Mouse (Mus musculus) E14TG2a.4 (cell line): ENCODE measurements at regions not wholly inside any gene's neighbourhood (a gene's known extent, or its start where the extent isn't known, plus 50 kb on each side); places are given as distances from the start of the nearest gene placed in this dataset.

Experiments
- H3K27me3 ChIP-seq: 2 replicates; pipeline ENCODE4 v1.6.1; 2014; ENCODE audit warnings: low read length, control low read depth; ENCODE audit not compliant: insufficient read depth
- H3K36me3 ChIP-seq: 2 replicates; pipeline ENCODE4 v1.6.1; 2014; ENCODE audit warnings: low read length, control low read depth; ENCODE audit not compliant: insufficient read depth
- H3K4me1 ChIP-seq: replicated peaks from 2 replicates; pipeline ENCODE4 v1.6.1; 2014; ENCODE audit warnings: low read depth, low read length, control low read depth
- H3K4me3 ChIP-seq: replicated peaks from 2 replicates; pipeline ENCODE4 v1.5.1; 2014; ENCODE audit warnings: mild to moderate bottlenecking, low read length
- H3K9me3 ChIP-seq: 2 replicates; pipeline ENCODE4 v1.6.1; 2014; ENCODE audit warnings: low read length, control low read depth
- CTCF ChIP-seq: conservative IDR thresholded peaks from 2 replicates; pipeline ENCODE4 v1.5.1; 2014; ENCODE audit warnings: low read length
- NANOG ChIP-seq: IDR thresholded peaks from 2 replicates; pipeline ENCODE4 v1.6.1; 2014; ENCODE audit warnings: borderline replicate concordance, low read length, mixed read lengths
- POU5F1 ChIP-seq: IDR thresholded peaks from 2 replicates; pipeline ENCODE4 v1.6.1; 2014; ENCODE audit warnings: low read length, borderline replicate concordance

- no peaks in the 10 kb centered on the region for H3K27me3 ChIP-seq
- H3K4me3 ChIP-seq, result no peak overlapping the region
- no peaks in the 10 kb centered on the region for H3K36me3 ChIP-seq
- no peak for TF ChIP-seq NANOG
- TF ChIP-seq CTCF, result no peak
- TF ChIP-seq POU5F1, result no peak
- no peaks in the 10 kb centered on the region for H3K4me1 ChIP-seq
- H3K9me3 ChIP-seq, result no peaks in the 10 kb centered on the region
Measured at GRCm38 (mm10) chr13:29044655-29045054, 91.1 kb upstream of the Sox4 start.

- no peaks in the 10 kb centered on the region for H3K36me3 ChIP-seq
- no peaks in the 10 kb centered on the region for H3K9me3 ChIP-seq
- TF ChIP-seq POU5F1, result no peak
- no peak for TF ChIP-seq CTCF
- H3K4me1 ChIP-seq, result no peaks in the 10 kb centered on the region
- no peaks in the 10 kb centered on the region for H3K27me3 ChIP-seq
- no peak overlapping the region for H3K4me3 ChIP-seq
Measured at GRCm38 (mm10) chr13:29040331-29040730, 86.8 kb upstream of the Sox4 start.

GRCm38 (mm10) chr13:29034904-29035303, 81.4 kb upstream of the Sox4 start:
- H3K4me1 ChIP-seq, result no peaks in the 10 kb centered on the region; the same call in none of the 2 replicates
- H3K4me3 ChIP-seq, result no peak overlapping the region
- TF ChIP-seq NANOG, result no peak
- TF ChIP-seq POU5F1, result no peak
- no peak for TF ChIP-seq CTCF
- H3K36me3 ChIP-seq, result no peaks in the 10 kb centered on the region
- no peaks in the 10 kb centered on the region for H3K9me3 ChIP-seq
- no peaks in the 10 kb centered on the region for H3K27me3 ChIP-seq

GRCm38 (mm10) chr13:29034444-29034843, 80.9 kb upstream of the Sox4 start:
- H3K36me3 ChIP-seq, result no peaks in the 10 kb centered on the region
- no peaks in the 10 kb centered on the region for H3K9me3 ChIP-seq
- no peak overlapping the region for H3K4me3 ChIP-seq
- TF ChIP-seq NANOG (no peak), POU5F1 (no peak), CTCF (no peak)
- no peaks in the 10 kb centered on the region for H3K27me3 ChIP-seq
- H3K4me1 ChIP-seq, result no peaks in the 10 kb centered on the region; the same call in none of the 2 replicates

GRCm38 (mm10) chr13:29027146-29027545, 73.6 kb upstream of the Sox4 start:
- Histone ChIP-seq H3K4me1 (no peaks in the 10 kb centered on the region), H3K9me3 (no peaks in the 10 kb centered on the region), H3K27me3 (no peaks in the 10 kb centered on the region), H3K4me3 (no peak overlapping the region), H3K36me3 (no peaks in the 10 kb centered on the region)
- TF ChIP-seq CTCF (no peak), NANOG (no peak), POU5F1 (no peak)

- no peaks in the 10 kb centered on the region for H3K36me3 ChIP-seq
- no peaks in the 10 kb centered on the region for H3K27me3 ChIP-seq
- H3K9me3 ChIP-seq, result no peaks in the 10 kb centered on the region
- TF ChIP-seq CTCF (no peak), NANOG (no peak), POU5F1 (no peak)
- no peaks in the 10 kb centered on the region for H3K4me1 ChIP-seq
- no peak overlapping the region for H3K4me3 ChIP-seq
Measured at GRCm38 (mm10) chr13:29023486-29023885, 70.0 kb upstream of the Sox4 start.

- Histone ChIP-seq H3K4me3 (no peak overlapping the region), H3K9me3 (no peaks in the 10 kb centered on the region), H3K36me3 (no peaks in the 10 kb centered on the region), H3K4me1 (no peaks in the 10 kb centered on the region), H3K27me3 (no peaks in the 10 kb centered on the region)
- TF ChIP-seq NANOG (no peak), CTCF (no peak), POU5F1 (no peak)
Measured at GRCm38 (mm10) chr13:29019839-29020238, 66.3 kb upstream of the Sox4 start.

GRCm38 (mm10) chr13:29016145-29016651, 62.7 kb upstream of the Sox4 start:
- Histone ChIP-seq H3K4me3 (peak overlapping the region; percentile 21; the same call in 1 of the 2 replicates), H3K36me3 (no peaks in the 10 kb centered on the region), H3K27me3 (no peaks in the 10 kb centered on the region), H3K4me1 (0 out of 2 replicates have a peak, but pooled peaks cover 5% of the 10 kb centered on the region), H3K9me3 (no peaks in the 10 kb centered on the region)
- TF ChIP-seq NANOG (no peak), POU5F1 (no peak), CTCF (no peak)

GRCm38 (mm10) chr13:29015605-29015994, 62.1 kb upstream of the Sox4 start:
- Histone ChIP-seq H3K27me3 (no peaks in the 10 kb centered on the region), H3K9me3 (no peaks in the 10 kb centered on the region), H3K36me3 (no peaks in the 10 kb centered on the region), H3K4me1 (0 out of 2 replicates have a peak, but pooled peaks cover 5% of the 10 kb centered on the region), H3K4me3 (no peak overlapping the region)
- no peak for TF ChIP-seq NANOG
- TF ChIP-seq POU5F1, result no peak
- no peak for TF ChIP-seq CTCF
